Mouse (Mus musculus) urinary bladder, postnatal 0 days (tissue): Measurements from ENCODE around the gene Gm5767. TPM values are rescaled to one million over a fixed set of nuclear protein-coding genes. Genes with fewer than 3 reads are reported as not detected.

Source experiments
- polyA plus RNA-seq: library from polyadenylated mRNA; unstranded; fragments of >200 nt; fragmentation: Nextera tagmentation; extraction: Ambion mirVana; gene quantifications from 2 replicates; pipeline ENCODE4 v1.2.1, GENCODE M21; 2015

The Gm5767 gene
- not detected in 2 replicates for polyA plus RNA-seq

GRCm38 (mm10) chr16:8680470-8680869 is at the start of gene Gm5767:
Gene Gm5767, plus strand, starts transcription at chr16:8680770.

GRCm38 (mm10) chr16:8637217-8638051 is 43.1 kb upstream of the Gm5767 start, which contains the start of the genes Pmm2 and Tmem186:
Gene Pmm2, plus strand, starts transcription at chr16:8637674.
Gene Tmem186, minus strand, starts transcription at chr16:8637712.

GRCm38 (mm10) chr16:8671551-8672349 is 8.8 kb upstream of the Gm5767 start, which contains the start of gene Carhsp1:
Gene Carhsp1, minus strand, starts transcription at chr16:8672155.

Other genes starting within 250 kb of the Gm5767 start
- gene Mettl22, start 210.0 kb upstream of the Gm5767 start, polyA plus RNA-seq = 13.2 and 16.5 TPM in 2 replicates
- 7.3 and 10.5 TPM in 2 replicates for gene Abat, start 167.3 kb upstream of the Gm5767 start, polyA plus RNA-seq
- gene Pmm2, start 43.1 kb upstream of the Gm5767 start, polyA plus RNA-seq = 38.1 and 38.3 TPM in 2 replicates
- 8.5 and 8.7 TPM in 2 replicates for gene Tmem186, start 43.1 kb upstream of the Gm5767 start, polyA plus RNA-seq
- 46.8 TPM in 2 replicates for gene Carhsp1, start 8.6 kb upstream of the Gm5767 start, polyA plus RNA-seq
- 12.5 and 13.3 TPM in 2 replicates for gene Usp7, start 111.5 kb downstream of the Gm5767 start, polyA plus RNA-seq
- gene 1810013L24Rik, start 149.3 kb downstream of the Gm5767 start, polyA plus RNA-seq = 16.3 and 17.2 TPM in 2 replicates